Mouse (Mus musculus) stomach, embryonic 14.5 days (tissue): ENCODE results near the gene Fam177a. TPM values are rescaled to one million over a fixed set of nuclear protein-coding genes. Genes with fewer than 3 reads are reported as not detected.

Experiments
- polyA plus RNA-seq: library from polyadenylated mRNA; unstranded; fragments of >200 nt; fragmentation: Nextera tagmentation; extraction: Ambion mirVana; gene quantifications from 2 replicates; pipeline ENCODE4 v1.2.1, GENCODE M21; 2014

Gene Fam177a
- polyA plus RNA-seq, 1 experiment from 2014 or later, result 27.4 TPM

Other genes with a start within 250 kb of the Fam177a start
- not detected in 2 replicates for gene Gm20403, start 137.9 kb upstream of the Fam177a start, polyA plus RNA-seq
- gene Baz1a, start 110.1 kb upstream of the Fam177a start, polyA plus RNA-seq, result 19.8 and 22.4 TPM in 2 replicates
- gene 2700097O09Rik, start 44.4 kb upstream of the Fam177a start, polyA plus RNA-seq, result 33.0 and 34.5 TPM in 2 replicates
- 169 and 185 TPM in 2 replicates for gene Srp54a, start 44.2 kb upstream of the Fam177a start, polyA plus RNA-seq
- gene Srp54b, start 30.6 kb downstream of the Fam177a start, polyA plus RNA-seq, result 68.8 and 77.2 TPM in 2 replicates
- 2.2 and 4.5 TPM in 2 replicates for gene 1700047I17Rik2, start 75.1 kb downstream of the Fam177a start, polyA plus RNA-seq
- gene Srp54c, start 105.7 kb downstream of the Fam177a start, polyA plus RNA-seq, result 68.1 and 82.2 TPM in 2 replicates
- 29.5 and 30.4 TPM in 2 replicates for gene 1110008L16Rik, start 175.1 kb downstream of the Fam177a start, polyA plus RNA-seq
- 13.5 and 17.0 TPM in 2 replicates for gene Ppp2r3c, start 178.5 kb downstream of the Fam177a start, polyA plus RNA-seq